Mouse (Mus musculus): ENCODE results near the gene Hist1h4c. TPM values are rescaled to one million over a fixed set of nuclear protein-coding genes. Genes with fewer than 3 reads are reported as not detected.
"Not testable (repeated sequence)": the region's sequence is repeated elsewhere in the genome, so short reads cannot be mapped to it uniquely, and the experiment has no call there.

Hist1h4c gene
- polyA plus RNA-seq, 1 experiment from 2014 or later = 5.2 TPM

GRCm38 (mm10) chr13:23685121-23685861, 13.0 kb downstream of the Hist1h4c start:
- peak; percentile 61 for DNase-seq (ENCODE audit: low spot score)
- Histone ChIP-seq H3K9ac (ENCODE audit: low read depth, low read length) (peak overlapping the region; percentile 77), H3K27ac (ENCODE audit: low read depth, low read length) (peak overlapping the region; percentile 100), H3K27me3 (replicated peaks; ENCODE audit: control insufficient read depth, insufficient read depth, low read length) (no peaks in the 10 kb centered on the region), H3K9me3 (ENCODE audit: control insufficient read depth, low read length) (no peaks in the 10 kb centered on the region), H3K4me3 (ENCODE audit: low read depth, low read length) (peak overlapping the region; percentile 27), H3K4me1 (replicated peaks; ENCODE audit: control insufficient read depth, insufficient read depth, low read length) (peaks cover 24% of the 10 kb centered on the region), H3K36me3 (ENCODE audit: control insufficient read depth, insufficient read depth, low read length) (no peaks in the 10 kb centered on the region), H3K4me2 (peak overlapping the region; percentile 82)
- WGBS = 10% methylated on average over 15 of the region's 15 CpGs
- no peak for ATAC-seq (replicated peaks; ENCODE audit: low FRiP score)

- not testable (repeated sequence) for H3K9me3 ChIP-seq (ENCODE audit: control insufficient read depth, low read length); H3K27me3 ChIP-seq (replicated peaks; ENCODE audit: control insufficient read depth, insufficient read depth, low read length); H3K36me3 ChIP-seq (ENCODE audit: control insufficient read depth, insufficient read depth, low read length)
- DNase-seq (ENCODE audit: low spot score) (peak; percentile 53), ATAC-seq (replicated peaks; ENCODE audit: low FRiP score) (peak; percentile 22)
- Histone ChIP-seq H3K27ac (ENCODE audit: low read depth, low read length) (peak overlapping the region; percentile 100), H3K4me3 (ENCODE audit: low read depth, low read length) (peak overlapping the region; percentile 27), H3K4me2 (peak overlapping the region; percentile 82), H3K9ac (ENCODE audit: low read depth, low read length) (peak overlapping the region; percentile 77), H3K4me1 (replicated peaks; ENCODE audit: control insufficient read depth, insufficient read depth, low read length) (peaks cover 25% of the 10 kb centered on the region)
- WGBS = 0% methylated on average over 11 of the region's 37 CpGs
Observed at GRCm38 (mm10) chr13:23684295-23684945, 13.8 kb downstream of the Hist1h4c start.

GRCm38 (mm10) chr13:23683755-23684281, 14.4 kb downstream of the Hist1h4c start, which contains the start of the genes Hist1h2ac and Hist1h2bc:
Gene Hist1h2ac, minus strand, starts transcription at chr13:23683948.
Gene Hist1h2bc, plus strand, starts transcription at chr13:23684199.
- H3K4me2 ChIP-seq = peak within 1 kb of the TSS; percentile 82
- WGBS = under 1% methylated on average over 32 of the region's 32 CpGs
- peaks cover 25% of the 10 kb centered on the region for H3K4me1 ChIP-seq (replicated peaks; ENCODE audit: control insufficient read depth, insufficient read depth, low read length)
- no peaks in the 10 kb centered on the region for H3K27me3 ChIP-seq (replicated peaks; ENCODE audit: control insufficient read depth, insufficient read depth, low read length)
- no peaks in the 10 kb centered on the region for H3K9me3 ChIP-seq (ENCODE audit: control insufficient read depth, low read length)
- H3K9ac ChIP-seq (ENCODE audit: low read depth, low read length) = peak within 1 kb of the TSS; percentile 77
- peak; percentile 95 for ATAC-seq (replicated peaks; ENCODE audit: low FRiP score)
- DNase-seq (ENCODE audit: low spot score) = peak; percentile 79
- peak within 1 kb of the TSS; percentile 37 for H3K4me3 ChIP-seq (ENCODE audit: low read depth, low read length)
- H3K27ac ChIP-seq (ENCODE audit: low read depth, low read length) = peak within 1 kb of the TSS; percentile 100
- no peaks in the 10 kb centered on the region for H3K36me3 ChIP-seq (ENCODE audit: control insufficient read depth, insufficient read depth, low read length)

GRCm38 (mm10) chr13:23682947-23683754, 15.1 kb downstream of the Hist1h4c start:
- H3K36me3 ChIP-seq (ENCODE audit: control insufficient read depth, insufficient read depth, low read length); H3K27me3 ChIP-seq (replicated peaks; ENCODE audit: control insufficient read depth, insufficient read depth, low read length); ATAC-seq (replicated peaks; ENCODE audit: low FRiP score); H3K9me3 ChIP-seq (ENCODE audit: control insufficient read depth, low read length): not testable (repeated sequence)
- Histone ChIP-seq H3K4me1 (replicated peaks; ENCODE audit: control insufficient read depth, insufficient read depth, low read length) (peaks cover 24% of the 10 kb centered on the region), H3K4me2 (peak overlapping the region; percentile 63), H3K27ac (ENCODE audit: low read depth, low read length) (peak overlapping the region; percentile 97), H3K4me3 (ENCODE audit: low read depth, low read length) (peak overlapping the region; percentile 37), H3K9ac (ENCODE audit: low read depth, low read length) (peak overlapping the region; percentile 73)
- WGBS = 8% methylated on average over 15 of the region's 30 CpGs
- DNase-seq (ENCODE audit: low spot score) = peak; percentile 57

- no peaks in the 10 kb centered on the region for H3K36me3 ChIP-seq (ENCODE audit: control insufficient read depth, insufficient read depth, low read length)
- no peaks in the 10 kb centered on the region for H3K27me3 ChIP-seq (replicated peaks; ENCODE audit: control insufficient read depth, insufficient read depth, low read length)
- H3K27ac ChIP-seq (ENCODE audit: low read depth, low read length) = peak overlapping the region; percentile 97
- ATAC-seq (replicated peaks; ENCODE audit: low FRiP score) (no peak), DNase-seq (ENCODE audit: low spot score) (no peak)
- H3K4me3 ChIP-seq (ENCODE audit: low read depth, low read length) = peak overlapping the region; percentile 37
- 24% methylated on average over 1 of the region's 1 CpGs for WGBS
- H3K9me3 ChIP-seq (ENCODE audit: control insufficient read depth, low read length) = no peaks in the 10 kb centered on the region
- peaks cover 23% of the 10 kb centered on the region for H3K4me1 ChIP-seq (replicated peaks; ENCODE audit: control insufficient read depth, insufficient read depth, low read length)
- H3K4me2 ChIP-seq = peak overlapping the region; percentile 63
- peak overlapping the region; percentile 73 for H3K9ac ChIP-seq (ENCODE audit: low read depth, low read length)
Observed at GRCm38 (mm10) chr13:23682623-23682946, 15.7 kb downstream of the Hist1h4c start.

- DNase-seq (ENCODE audit: low spot score) = no peak
- Histone ChIP-seq H3K9ac (ENCODE audit: low read depth, low read length) (peak overlapping the region; percentile 73; the same call in 1 of the 2 replicates), H3K4me2 (peak overlapping the region; percentile 63), H3K9me3 (ENCODE audit: control insufficient read depth, low read length) (no peaks in the 10 kb centered on the region), H3K36me3 (ENCODE audit: control insufficient read depth, insufficient read depth, low read length) (no peaks in the 10 kb centered on the region), H3K27me3 (replicated peaks; ENCODE audit: control insufficient read depth, insufficient read depth, low read length) (no peaks in the 10 kb centered on the region), H3K27ac (ENCODE audit: low read depth, low read length) (peak overlapping the region; percentile 97), H3K4me3 (ENCODE audit: low read depth, low read length) (no peak overlapping the region), H3K4me1 (replicated peaks; ENCODE audit: control insufficient read depth, insufficient read depth, low read length) (peaks cover 21% of the 10 kb centered on the region)
- ATAC-seq (replicated peaks; ENCODE audit: low FRiP score) = no peak
- 74% methylated on average over 6 of the region's 6 CpGs for WGBS
Observed at GRCm38 (mm10) chr13:23681990-23682582, 16.2 kb downstream of the Hist1h4c start.

GRCm38 (mm10) chr13:23662536-23662935, 35.7 kb downstream of the Hist1h4c start:
- Histone ChIP-seq H3K36me3 (ENCODE audit: control insufficient read depth, insufficient read depth, low read length) (no peaks in the 10 kb centered on the region), H3K9me3 (ENCODE audit: control insufficient read depth, low read length) (no peaks in the 10 kb centered on the region), H3K4me1 (replicated peaks; ENCODE audit: control insufficient read depth, insufficient read depth, low read length) (no peaks in the 10 kb centered on the region), H3K9ac (ENCODE audit: low read depth, low read length) (no peak overlapping the region), H3K27ac (ENCODE audit: low read depth, low read length) (no peak overlapping the region), H3K27me3 (replicated peaks; ENCODE audit: control insufficient read depth, insufficient read depth, low read length) (no peaks in the 10 kb centered on the region), H3K4me3 (ENCODE audit: low read depth, low read length) (no peak overlapping the region), H3K4me2 (no peak overlapping the region)
- no peak for DNase-seq (ENCODE audit: low spot score)
- WGBS = 65% methylated on average over 3 of the region's 3 CpGs
- ATAC-seq (replicated peaks; ENCODE audit: low FRiP score) = no peak

Data from liver, embryonic 11.5 days (tissue).